Comparison of ENCODE assay signal across 8 mouse cellular contexts in genomic region chr19:44266824-44267498, GRCm38 (mm10). TPM values are rescaled to one million over a fixed set of nuclear protein-coding genes. Genes with fewer than 3 reads are reported as not detected.
DNase-seq lines count a peak whose midpoint lies in the region; ATAC-seq and TF ChIP-seq lines count a peak whose summit lies in the region.

No protein-coding gene starts in this region.

- peak overlapping the region; percentile 73 for H3K27ac ChIP-seq in cortical plate, adult 2 months (ENCODE audit: insufficient read depth, low read length)

- H3K9me3 ChIP-seq in megakaryocyte, embryonic 14.5 days: no peaks in the 10 kb centered on the region

- H3K27me3 ChIP-seq in megakaryocyte, embryonic 14.5 days (replicated peaks): no peaks in the 10 kb centered on the region

- DNase-seq in gastrocnemius, adult 8-10 months (ENCODE audit: low spot score in 2 of 2): peak; percentile 66 to 81
- peak; percentile 92 for DNase-seq in induced T-regulatory cell, adult 2 months (ENCODE audit: low read depth)
- peak; percentile 85 to 92 for DNase-seq in left cerebral cortex, adult 9 months (ENCODE audit: low spot score in 2 of 2)
- peak; percentile 88 for DNase-seq in right cerebral cortex, postnatal 14 days
- DNase-seq in urinary bladder, postnatal 25 days (ENCODE audit: low spot score): peak; percentile 74

- peak; percentile 65 for TF ChIP-seq POLR2A in cortical plate, adult 2 months (IDR thresholded peaks at IDR 0.05; ENCODE audit: extremely low read depth, insufficient read depth, low read length)

- no peaks in the 10 kb centered on the region for H3K36me3 ChIP-seq in megakaryocyte, embryonic 14.5 days (replicated peaks; ENCODE audit: low read length)

- ATAC-seq in activated CD4-positive, CD25-positive, alpha-beta regulatory T cell, adult 4 months: peak; percentile 91

- no peak for TF ChIP-seq CTCF in cortical plate, adult 2 months (IDR thresholded peaks at IDR 0.05; ENCODE audit: extremely low read depth, insufficient read depth, low read length)

- no peaks in the 10 kb centered on the region for H3K4me1 ChIP-seq in cortical plate, adult 2 months (ENCODE audit: control insufficient read depth, insufficient read depth, low read length)
- H3K4me1 ChIP-seq in megakaryocyte, embryonic 14.5 days: peaks cover 56% of the 10 kb centered on the region

- H3K4me3 ChIP-seq in cortical plate, adult 2 months (ENCODE audit: insufficient read depth, low read length): peak overlapping the region; percentile 48
- peak overlapping the region; percentile 95 for H3K4me3 ChIP-seq in megakaryocyte, embryonic 14.5 days (replicated peaks)

RNA-seq across cellular contexts. Expression of gene Scd2, which starts 26.5 kb away (rescaled TPM):
- polyA plus RNA-seq in activated CD4-positive, CD25-positive, alpha-beta regulatory T cell, adult 4 months (2017; shearing (Covaris generic)): 10 to 100 TPM; 37.3 to 47.1 TPM
- 600 and 717 TPM in 2 replicates for polyA plus RNA-seq in cortical plate, adult 2 months (2012; rRNA removed)
- 1 to 10 TPM; 3.7 to 7.8 (median 7.1) TPM for total RNA-seq in gastrocnemius, adult 8-10 months (2022)
- polyA plus RNA-seq in megakaryocyte, embryonic 14.5 days (2012; ENCODE audit: insufficient read depth, low replicate concordance): 6.4 and 14.5 TPM in 2 replicates

Comparison
In these comparisons a context has a peak if more than half of its experiments do, and no peak if none do; other contexts are left out.
1. Peak in every context shown above with its lines: DNase-seq, ATAC-seq, H3K4me3 ChIP-seq and H3K27ac ChIP-seq.
2. RNA of gene Scd2, which starts 26.5 kb away (polyA plus RNA-seq): 600 to 717 TPM in cortical plate, adult 2 months; 37.3 to 47.1 TPM in activated CD4-positive, CD25-positive, alpha-beta regulatory T cell, adult 4 months and 6.4 to 14.5 TPM in megakaryocyte, embryonic 14.5 days; every median in the first group is over 10 times any median in the second.